Mouse (Mus musculus) ES-Bruce4 (cell line): ENCODE measurements around the gene Vsir.

Experiments
- CTCF ChIP-seq: IDR thresholded peaks from one replicate; pipeline ENCODE4 v1.8.1; 2011; ENCODE audit warnings: low read depth, low read length
- POLR2A ChIP-seq: IDR thresholded peaks from one replicate; pipeline ENCODE4 v1.8.1; 2011; ENCODE audit warnings: low read length; ENCODE audit not compliant: insufficient read depth

GRCm38 (mm10) chr10:60341528-60341927, 5.1 kb upstream of the Vsir start:
- TF ChIP-seq CTCF (no peak), POLR2A (no peak)
